Mouse (Mus musculus) intestine, postnatal 0 days (tissue): Measurements from ENCODE around the gene Atp8b2. TPM values are rescaled to one million over a fixed set of nuclear protein-coding genes. Genes with fewer than 3 reads are reported as not detected.

Source experiments
- ATAC-seq: fragments of 200-750 bp; cut with Nextera tagmentation; 2 replicates; pipeline ENCODE4 v1.8.0; 2017; ENCODE audit warnings: mild to moderate bottlenecking, moderate TSS enrichment, moderate library complexity
- H3K27ac ChIP-seq: fragments of 300-500 bp; sonication (generic); 2 replicates; pipeline ENCODE4 v1.5.1; 2014; ENCODE audit warnings: mild to moderate bottlenecking, low read depth, low read length, moderate library complexity
- H3K27me3 ChIP-seq: fragments of 300-500 bp; sonication (generic); replicated peaks from 2 replicates; pipeline ENCODE4 v1.6.1; 2014; ENCODE audit warnings: low read length, mixed read lengths; ENCODE audit not compliant: control insufficient read depth, insufficient read depth
- H3K36me3 ChIP-seq: fragments of 300-500 bp; sonication (generic); 2 replicates; pipeline ENCODE4 v1.6.1; 2014; ENCODE audit warnings: mild to moderate bottlenecking, moderate library complexity; ENCODE audit not compliant: control insufficient read depth, insufficient read depth
- H3K4me1 ChIP-seq: fragments of 300-500 bp; sonication (generic); replicated peaks from 2 replicates; pipeline ENCODE4 v1.6.1; 2014; ENCODE audit warnings: antibody characterized with exemption, low read length, mixed read lengths; ENCODE audit not compliant: control insufficient read depth, insufficient read depth
- H3K4me2 ChIP-seq: fragments of 300-500 bp; sonication (generic); replicated peaks from 2 replicates; pipeline ENCODE4 v1.6.1; 2014; ENCODE audit warnings: low read depth, mild to moderate bottlenecking, moderate library complexity
- H3K4me3 ChIP-seq: fragments of 300-500 bp; sonication (generic); 2 replicates; pipeline ENCODE4 v1.5.1; 2014; ENCODE audit warnings: low read depth, low read length
- H3K9ac ChIP-seq: fragments of 300-500 bp; sonication (generic); 2 replicates; pipeline ENCODE4 v1.6.1; 2014; ENCODE audit warnings: mild to moderate bottlenecking, low read depth, low read length
- H3K9me3 ChIP-seq: fragments of 300-500 bp; sonication (generic); 2 replicates; pipeline ENCODE4 v1.6.1; 2016; ENCODE audit warnings: mixed run types; ENCODE audit not compliant: control insufficient read depth
- CTCF ChIP-seq: sonication (generic); IDR thresholded peaks from 2 replicates; pipeline ENCODE4 v1.5.1; 2016; ENCODE audit warnings: low read depth, mild to moderate bottlenecking, control low read depth, antibody characterized with exemption, moderate library complexity
- WGBS: fragments of 180-500 bp; shearing (Covaris S2); extraction: QIAGEN DNeasy Blood & Tissue Kit; methylation state at CpG from one replicate; pipeline ENCODE4 v1.1.7; 2014; 5-methylcytosine and 5-hydroxymethylcytosine counted together
- polyA plus RNA-seq: library from polyadenylated mRNA; unstranded; fragments of >200 nt; fragmentation: Nextera tagmentation; extraction: Ambion mirVana; gene quantifications from 2 replicates; pipeline ENCODE4 v1.2.1, GENCODE M21; 2015

Gene Atp8b2
- 2.4 TPM in 2 replicates for polyA plus RNA-seq

DNA sequence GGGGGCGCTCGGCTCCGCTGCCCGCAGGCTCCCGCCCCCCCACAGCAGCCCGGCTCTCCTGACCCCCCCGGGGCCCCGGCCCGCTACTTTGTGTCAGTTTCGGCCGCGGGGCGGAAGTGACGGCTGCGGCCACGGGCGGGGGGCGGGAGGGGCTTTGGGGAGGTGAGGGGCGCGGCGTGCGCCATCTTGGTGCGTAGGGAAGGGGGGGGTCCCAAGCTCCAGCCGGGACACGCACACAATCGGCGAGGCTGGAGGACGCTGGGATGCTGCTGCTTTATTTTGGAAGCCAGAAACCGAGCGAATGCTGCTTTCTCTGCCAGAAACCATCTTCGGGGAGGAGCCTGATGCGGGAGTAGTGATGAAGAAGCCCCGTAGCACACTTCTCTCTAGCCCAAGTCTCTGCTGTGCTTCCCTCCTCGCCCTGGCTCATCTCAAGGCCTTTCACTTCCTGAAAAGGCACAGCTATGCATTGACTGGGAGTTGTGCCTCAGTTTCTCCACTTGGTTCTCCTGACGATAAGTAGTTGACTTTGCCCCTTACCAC, at the start of gene Atp8b2:
Gene Atp8b2, minus strand, starts transcription at position 288 of the 543 bp plus-strand sequence.
- Histone ChIP-seq H3K9ac (peak within 1 kb of the TSS; percentile 71), H3K4me1 (no peaks in the 10 kb centered on the region; the same call in 1 of the 2 replicates), H3K4me2 (peak within 1 kb of the TSS; percentile 89), H3K9me3 (no peaks in the 10 kb centered on the region), H3K36me3 (peaks cover under 1% of the 10 kb centered on the region; the same call in 1 of the 2 replicates), H3K27ac (peak within 1 kb of the TSS; percentile 89), H3K27me3 (peaks cover 13% of the 10 kb centered on the region), H3K4me3 (peak within 1 kb of the TSS; percentile 80)
- 1% methylated on average over 30 of the region's 35 CpGs for whole genome bisulfite sequencing
- TF ChIP-seq CTCF: no peak
- ATAC-seq: peak; percentile 9; the same call in 1 of the 2 replicates

DNA sequence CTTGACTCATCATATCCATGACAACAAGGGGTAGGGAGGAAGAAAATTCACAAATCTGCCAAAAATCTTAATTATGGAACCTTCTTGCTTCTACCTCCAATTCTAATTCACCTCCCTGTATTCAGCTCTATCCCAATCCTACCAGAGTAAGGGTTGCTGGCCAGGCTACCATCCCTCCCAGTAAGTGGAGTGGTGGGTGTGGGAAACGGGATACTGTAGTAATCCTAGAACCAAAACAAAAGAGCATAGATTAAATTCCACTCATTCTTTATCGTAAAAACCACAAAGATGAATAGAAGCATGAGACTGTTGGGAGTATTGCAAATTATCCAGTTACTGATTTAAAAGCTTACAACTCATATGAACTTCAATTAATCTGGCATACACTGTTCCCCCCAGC, 47.0 kb upstream of the Atp8b2 start:
- Histone ChIP-seq H3K9ac (no peak overlapping the region), H3K4me2 (no peak overlapping the region), H3K36me3 (peaks cover 85% of the 10 kb centered on the region), H3K27me3 (no peaks in the 10 kb centered on the region), H3K27ac (no peak overlapping the region), H3K9me3 (no peaks in the 10 kb centered on the region), H3K4me3 (no peak overlapping the region), H3K4me1 (no peaks in the 10 kb centered on the region)
- TF ChIP-seq CTCF: no peak
- 77% methylated on average over 2 of the region's 2 CpGs for WGBS
- ATAC-seq: no peak

DNA sequence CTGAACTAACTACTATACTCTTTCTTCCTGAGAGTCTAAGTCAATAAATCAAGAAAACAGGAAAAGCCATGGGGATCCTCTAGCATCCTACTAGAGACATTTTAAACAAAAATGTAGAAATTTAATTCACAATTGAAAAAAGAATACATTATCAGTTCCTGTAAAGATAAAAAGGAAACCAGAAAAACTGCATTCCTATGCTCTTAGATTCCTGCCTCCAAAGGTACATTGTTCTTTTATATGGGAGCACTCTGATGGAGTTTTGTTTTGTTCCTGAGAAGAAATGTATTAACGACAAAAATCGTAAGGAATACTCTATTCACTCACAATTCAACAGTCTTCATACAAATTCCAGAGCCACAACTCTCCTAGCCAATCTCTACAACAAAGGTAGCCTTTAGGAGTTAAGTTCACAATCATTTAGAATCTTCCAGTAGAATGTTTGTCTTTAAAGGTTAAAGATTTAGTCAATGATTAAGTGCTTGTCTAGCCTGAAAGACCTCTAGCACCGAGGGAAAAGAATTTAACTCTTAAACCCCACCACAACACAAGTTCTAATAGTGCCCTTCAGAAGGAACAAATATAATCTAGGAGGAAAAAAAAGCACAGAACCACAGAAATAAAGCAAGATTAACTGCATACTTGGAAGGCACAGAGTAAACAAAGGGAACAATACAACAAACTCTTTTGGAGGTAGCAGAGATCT, 40.9 kb upstream of the Atp8b2 start:
- WGBS: 24% methylated on average over 3 of the region's 3 CpGs
- no peak overlapping the region for H3K27ac ChIP-seq
- no peaks in the 10 kb centered on the region for H3K27me3 ChIP-seq
- H3K9ac ChIP-seq: no peak overlapping the region
- H3K4me1 ChIP-seq: no peaks in the 10 kb centered on the region
- no peaks in the 10 kb centered on the region for H3K9me3 ChIP-seq
- no peak for TF ChIP-seq CTCF
- no peak overlapping the region for H3K4me2 ChIP-seq
- peaks cover 52% of the 10 kb centered on the region for H3K36me3 ChIP-seq
- no peak overlapping the region for H3K4me3 ChIP-seq
- ATAC-seq: no peak

DNA sequence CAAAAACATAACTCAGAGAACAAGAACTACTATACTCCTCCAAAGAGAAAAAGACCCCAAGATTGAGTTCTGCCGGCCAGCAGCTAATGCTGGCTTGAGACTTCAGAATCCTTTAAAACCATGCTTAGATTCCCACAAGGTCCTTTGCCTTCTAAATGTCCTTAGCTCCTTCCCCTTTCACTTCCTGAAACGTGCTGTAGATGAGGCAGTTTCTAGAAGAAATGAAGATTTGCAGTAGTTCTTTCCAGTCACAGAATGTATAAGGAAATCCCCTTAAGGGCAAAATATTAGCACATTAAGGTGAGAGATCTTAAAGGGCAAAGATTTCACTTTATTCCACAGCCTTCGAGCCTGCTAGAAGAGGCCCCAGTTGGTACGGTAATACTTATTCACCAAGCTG, 36.5 kb upstream of the Atp8b2 start:
- Histone ChIP-seq H3K4me2 (no peak overlapping the region), H3K4me3 (no peak overlapping the region), H3K27ac (no peak overlapping the region), H3K9ac (no peak overlapping the region), H3K4me1 (no peaks in the 10 kb centered on the region), H3K9me3 (no peaks in the 10 kb centered on the region), H3K36me3 (peaks cover 20% of the 10 kb centered on the region), H3K27me3 (no peaks in the 10 kb centered on the region)
- no peak for ATAC-seq
- 75% methylated on average over 4 of the region's 4 CpGs for WGBS
- no peak for TF ChIP-seq CTCF

DNA sequence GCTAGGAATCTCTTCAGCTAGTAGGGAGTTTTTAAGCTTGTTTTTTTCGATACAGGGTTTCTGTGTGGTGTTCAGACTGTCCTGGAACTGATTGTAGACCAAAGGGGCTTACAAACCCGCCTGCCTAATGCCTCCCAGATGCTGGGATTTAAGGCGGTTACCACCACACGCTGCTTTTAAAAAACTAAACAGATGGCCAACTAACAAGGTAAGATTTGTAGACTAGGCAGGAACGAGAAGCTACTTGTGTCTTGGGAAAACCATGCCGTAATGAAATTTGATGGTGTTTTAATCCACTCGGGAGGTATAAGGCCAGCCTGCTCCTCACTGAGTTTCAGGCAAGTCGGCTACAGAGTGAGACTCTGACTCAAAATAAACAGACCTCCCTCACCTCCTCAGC, 35.8 kb upstream of the Atp8b2 start:
- ATAC-seq: no peak; the same call in 1 of the 2 replicates
- Histone ChIP-seq H3K36me3 (peaks cover 20% of the 10 kb centered on the region), H3K9me3 (no peaks in the 10 kb centered on the region), H3K27me3 (no peaks in the 10 kb centered on the region), H3K4me2 (peak overlapping the region; percentile 71), H3K27ac (peak overlapping the region; percentile 86), H3K4me1 (no peaks in the 10 kb centered on the region), H3K4me3 (peak overlapping the region; percentile 71), H3K9ac (peak overlapping the region; percentile 59)
- no peak for TF ChIP-seq CTCF
- WGBS: 22% methylated on average over 8 of the region's 8 CpGs

DNA sequence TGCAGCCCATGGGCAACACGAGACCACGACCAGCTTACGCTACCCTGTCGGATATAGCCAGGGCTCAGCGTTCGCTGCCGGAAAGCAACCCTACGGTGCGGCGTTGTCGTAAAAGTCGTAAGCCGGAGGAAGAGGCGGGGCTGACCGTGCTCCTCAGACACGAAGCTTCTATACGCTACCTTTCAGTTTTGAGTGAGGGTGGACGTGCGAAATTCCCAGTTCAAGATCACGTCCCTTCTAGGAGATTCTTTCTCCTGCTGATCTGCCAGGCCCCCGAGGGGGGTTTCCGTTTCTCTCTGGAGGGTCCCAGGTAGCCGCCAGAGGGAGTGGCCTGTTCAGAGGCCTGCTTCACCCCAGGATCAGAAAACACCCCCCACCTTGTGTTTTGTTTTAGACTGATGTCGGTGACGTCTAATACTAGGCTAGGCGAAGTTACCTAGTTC, 35.3 kb upstream of the Atp8b2 start, which contains the start of gene Hax1:
Gene Hax1, minus strand, starts transcription at position 169 of the 443 bp plus-strand sequence.
- Histone ChIP-seq H3K27ac (peak within 1 kb of the TSS; percentile 86), H3K4me3 (peak within 1 kb of the TSS; percentile 71), H3K4me2 (peak within 1 kb of the TSS; percentile 71), H3K9ac (peak within 1 kb of the TSS; percentile 59), H3K36me3 (peaks cover 20% of the 10 kb centered on the region), H3K4me1 (no peaks in the 10 kb centered on the region), H3K27me3 (no peaks in the 10 kb centered on the region), H3K9me3 (no peaks in the 10 kb centered on the region)
- WGBS: under 1% methylated on average over 26 of the region's 26 CpGs
- TF ChIP-seq CTCF: peak; percentile 16; the same call in 1 of the 2 replicates
- peak; percentile 93 for ATAC-seq
